Mouse (Mus musculus): ENCODE results near the gene Aass.
"Not testable (repeated sequence)": the region's sequence is repeated elsewhere in the genome, so short reads cannot be mapped to it uniquely, and the experiment has no call there.

The Aass gene

GRCm38 (mm10) chr6:23132573-23133181 lies at the start of gene Aass:
Aass (minus strand) TSS chr6:23132986.
- DNase-seq, result peak; percentile 72 to 91

- DNase-seq, result peak in 1 of 2 experiments; percentile 60
Measured at GRCm38 (mm10) chr6:23180096-23180495, 47.3 kb upstream of the Aass start.

GRCm38 (mm10) chr6:23163824-23164223 lies 31.0 kb upstream of the Aass start:
- not testable (repeated sequence) for DNase-seq

GRCm38 (mm10) chr6:23156357-23156756 lies 23.6 kb upstream of the Aass start:
- DNase-seq, result not testable (repeated sequence)

GRCm38 (mm10) chr6:23153112-23153511 lies 20.3 kb upstream of the Aass start:
- DNase-seq, result no peak

GRCm38 (mm10) chr6:23147221-23147620 lies 14.4 kb upstream of the Aass start:
- peak in 1 of 2 experiments; percentile 55 for DNase-seq

GRCm38 (mm10) chr6:23143980-23144379 lies 11.2 kb upstream of the Aass start:
- no peak for DNase-seq

- peak; percentile 79 to 86 for DNase-seq
Measured at GRCm38 (mm10) chr6:23131015-23131414, 1.8 kb downstream of the Aass start.

GRCm38 (mm10) chr6:23129201-23129600 lies 3.6 kb downstream of the Aass start:
- DNase-seq, result peak; percentile 49 to 57

GRCm38 (mm10) chr6:23126706-23127105 lies 6.1 kb downstream of the Aass start:
- peak; percentile 20 to 39 for DNase-seq

- DNase-seq, result peak; percentile 13 to 45
Measured at GRCm38 (mm10) chr6:23125831-23126230, 7.0 kb downstream of the Aass start.

GRCm38 (mm10) chr6:23124823-23125222 lies 8.0 kb downstream of the Aass start:
- DNase-seq, result no peak

GRCm38 (mm10) chr6:23122934-23123333 lies 9.9 kb downstream of the Aass start:
- DNase-seq, result no peak

- DNase-seq, result no peak
Measured at GRCm38 (mm10) chr6:23114781-23115180, 18.0 kb downstream of the Aass start.

- no peak for DNase-seq
Measured at GRCm38 (mm10) chr6:23107069-23107468, 25.7 kb downstream of the Aass start.

- DNase-seq, result no peak
Measured at GRCm38 (mm10) chr6:23106373-23106772, 26.4 kb downstream of the Aass start.

- DNase-seq, result peak in 1 of 2 experiments; percentile 46
Measured at GRCm38 (mm10) chr6:23090346-23091055, 42.3 kb downstream of the Aass start.

GRCm38 (mm10) chr6:23089292-23089691 lies 43.5 kb downstream of the Aass start:
- not testable (repeated sequence) for DNase-seq

GRCm38 (mm10) chr6:23084587-23085421 lies 48.0 kb downstream of the Aass start:
- no peak for DNase-seq

GRCm38 (mm10) chr6:23079991-23080680 lies 52.6 kb downstream of the Aass start:
- DNase-seq, result peak in 1 of 2 experiments; percentile 18

GRCm38 (mm10) chr6:23078273-23078672 lies 54.5 kb downstream of the Aass start:
- DNase-seq, result no peak

GRCm38 (mm10) chr6:23076060-23076459 lies 56.7 kb downstream of the Aass start:
- DNase-seq, result no peak

- DNase-seq, result no peak
Measured at GRCm38 (mm10) chr6:23055734-23056133, 77.1 kb downstream of the Aass start.
